Mouse (Mus musculus) embryonic facial prominence, embryonic 11.5 days (tissue): ENCODE data around the gene Zzz3. TPM values are rescaled to one million over a fixed set of nuclear protein-coding genes. Genes with fewer than 3 reads are reported as not detected.

Source experiments
- polyA plus RNA-seq: library from polyadenylated mRNA; unstranded; fragments of >200 nt; fragmentation: Nextera tagmentation; extraction: Ambion mirVana; gene quantifications from 2 replicates; pipeline ENCODE4 v1.2.1, GENCODE M21; 2014

The Zzz3 gene
- polyA plus RNA-seq, 1 experiment from 2014 or later: 70.9 TPM

Other genes with a start within 250 kb of the Zzz3 start
- 4.2 TPM in 2 replicates for gene Gipc2, start 229.2 kb upstream of the Zzz3 start, polyA plus RNA-seq
- gene Dnajb4, start 185.2 kb upstream of the Zzz3 start, polyA plus RNA-seq: 31.1 and 32.6 TPM in 2 replicates
- gene Fubp1, start 185.1 kb upstream of the Zzz3 start, polyA plus RNA-seq: 419 and 482 TPM in 2 replicates
- 4.9 and 5.3 TPM in 2 replicates for gene Nexn, start 129.1 kb upstream of the Zzz3 start, polyA plus RNA-seq
- 18.8 and 21.1 TPM in 2 replicates for gene Miga1, start 55.1 kb upstream of the Zzz3 start, polyA plus RNA-seq
- 66.0 and 66.8 TPM in 2 replicates for gene Usp33, start 49.0 kb upstream of the Zzz3 start, polyA plus RNA-seq